Mouse (Mus musculus) layer of hippocampus, adult 8-10 months (tissue): ENCODE data around the gene Prcp. TPM values are rescaled to one million over a fixed set of nuclear protein-coding genes. Genes with fewer than 3 reads are reported as not detected.

Experiments
- DNase-seq, 2 experiments: peaks; one replicate each; pipeline ENCODE4 v3.0.0; 2022; ENCODE audit warnings: low spot score in 2 of 2
- total RNA-seq, 4 experiments: library from RNA; stranded (reverse); gene quantifications; 2 replicates each; pipeline ENCODE4 v1.2.4; 2022

Gene Prcp
- 10 to 100 TPM in 2 of 4 experiments, 1 to 10 TPM in 2; 6.1 to 13.1 (median 10.2) TPM for total RNA-seq

DNA sequence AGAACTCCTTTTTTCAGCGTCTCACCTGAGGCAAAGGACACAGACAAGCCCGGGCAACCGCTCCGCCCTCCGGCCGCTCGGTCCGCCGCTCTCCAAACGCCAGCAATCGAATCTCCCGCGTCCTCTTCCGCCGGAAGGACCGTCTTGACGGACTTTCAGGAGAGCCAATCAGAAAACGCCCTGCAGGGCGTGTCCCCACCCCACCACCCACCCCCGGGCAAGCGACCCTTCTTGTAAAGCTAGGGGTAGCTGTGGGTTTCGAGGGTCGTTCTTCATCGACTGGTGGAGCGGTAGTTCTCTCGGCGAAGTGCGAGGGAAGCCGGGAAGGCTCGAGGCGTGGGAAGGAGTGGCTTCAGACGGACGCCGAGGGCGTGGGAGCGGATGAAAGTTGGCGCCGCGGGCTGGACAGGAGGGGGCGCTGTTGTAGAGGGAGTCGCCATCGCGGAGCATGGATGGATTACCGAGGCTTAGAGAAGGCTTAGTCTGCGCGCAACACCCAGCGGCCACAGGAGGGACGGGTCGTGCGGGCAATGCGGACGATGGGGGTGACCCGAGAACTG lies at the start of gene Prcp, which contains the start of gene Ddias:
TSS of gene Prcp (plus strand) at position 355 of the 560 bp plus-strand sequence.
TSS of gene Ddias (minus strand) at position 132 of the 560 bp plus-strand sequence.
- DNase-seq: peak; percentile 85 to 89

GRCm38 (mm10) chr7:92826248-92826647 lies 48.0 kb upstream of the Prcp start:
- no peak for DNase-seq

DNA sequence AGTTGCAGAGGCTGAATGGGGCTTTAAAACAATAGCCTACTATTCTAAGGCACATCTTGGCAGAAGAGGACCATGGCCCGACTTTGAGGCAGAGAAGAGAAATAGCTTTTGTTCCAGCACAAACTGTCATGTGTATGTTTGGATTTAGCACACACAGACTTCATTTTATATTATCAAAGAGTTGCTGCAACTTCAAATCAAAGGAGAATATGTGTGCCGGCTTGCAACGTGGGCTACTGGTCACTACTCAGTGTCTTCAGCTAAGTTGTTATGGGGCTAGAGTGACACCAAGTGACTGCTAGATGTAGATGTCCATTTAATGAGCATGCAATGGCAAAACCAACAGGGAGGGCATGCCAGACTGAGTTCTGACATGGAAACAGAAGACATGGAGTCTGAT lies 46.3 kb upstream of the Prcp start:
- DNase-seq: peak; percentile 32 to 55

DNA sequence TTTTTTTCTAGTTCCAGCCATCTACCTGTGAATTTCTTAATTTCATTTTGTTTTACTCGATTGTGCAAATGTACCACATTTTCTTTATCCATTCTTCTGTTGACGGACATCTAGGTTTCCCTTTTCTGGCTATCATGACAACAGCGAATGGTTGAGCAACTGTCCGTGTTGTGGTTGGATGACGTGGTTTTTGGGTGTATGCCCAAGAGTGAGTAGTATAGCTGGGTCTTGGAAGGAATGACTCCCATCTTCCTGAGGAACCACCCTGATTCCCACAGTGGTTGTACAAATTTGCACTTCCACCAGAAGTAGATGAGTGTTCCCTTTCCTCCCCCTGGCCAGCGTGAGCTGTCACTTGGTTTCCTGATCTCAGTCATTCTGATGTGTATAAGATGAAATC lies 41.9 kb upstream of the Prcp start:
- no peak for DNase-seq

- DNase-seq: no peak
Observed at GRCm38 (mm10) chr7:92834391-92834790, 39.9 kb upstream of the Prcp start.

- no peak for DNase-seq
Observed at GRCm38 (mm10) chr7:92836447-92836846, 37.8 kb upstream of the Prcp start.

DNA sequence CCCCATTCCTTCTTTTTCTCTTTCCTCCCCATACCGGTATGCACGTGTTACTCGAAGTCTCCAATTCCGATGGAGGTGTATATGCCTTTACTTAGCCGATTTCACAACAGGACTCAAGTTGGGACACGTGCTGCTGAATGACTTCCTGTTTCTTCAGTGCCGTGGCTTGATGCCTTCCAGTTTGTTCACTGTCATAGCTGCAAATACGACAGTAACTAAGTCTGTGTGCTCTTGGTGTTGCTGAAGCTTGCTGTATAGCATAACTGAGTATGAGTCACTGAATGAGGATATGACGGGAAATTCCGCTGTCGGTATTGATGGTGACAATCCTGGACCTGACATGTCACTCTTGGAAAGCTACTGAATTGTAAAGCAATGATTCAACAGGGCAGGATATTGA lies 37.0 kb upstream of the Prcp start:
- DNase-seq: no peak

DNA sequence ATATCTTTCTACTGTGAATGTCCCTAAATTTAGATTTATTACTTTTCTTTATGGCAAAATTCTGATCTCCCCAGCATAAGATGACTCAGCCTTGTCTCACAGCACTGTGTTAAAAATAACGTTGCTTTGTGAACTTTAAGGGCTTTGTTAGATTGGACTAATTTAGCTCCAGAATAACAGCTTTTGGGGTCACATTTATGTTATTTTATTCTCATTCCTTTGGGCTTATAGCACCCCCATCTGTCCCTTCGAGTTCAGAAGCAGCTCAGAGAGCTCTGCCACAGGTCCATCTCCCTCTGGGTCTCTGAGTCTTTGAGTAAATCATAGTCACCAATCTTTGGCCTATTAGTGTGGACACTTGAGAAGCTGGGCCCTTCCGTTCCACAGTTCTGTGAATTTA lies 36.4 kb upstream of the Prcp start:
- DNase-seq: no peak

DNA sequence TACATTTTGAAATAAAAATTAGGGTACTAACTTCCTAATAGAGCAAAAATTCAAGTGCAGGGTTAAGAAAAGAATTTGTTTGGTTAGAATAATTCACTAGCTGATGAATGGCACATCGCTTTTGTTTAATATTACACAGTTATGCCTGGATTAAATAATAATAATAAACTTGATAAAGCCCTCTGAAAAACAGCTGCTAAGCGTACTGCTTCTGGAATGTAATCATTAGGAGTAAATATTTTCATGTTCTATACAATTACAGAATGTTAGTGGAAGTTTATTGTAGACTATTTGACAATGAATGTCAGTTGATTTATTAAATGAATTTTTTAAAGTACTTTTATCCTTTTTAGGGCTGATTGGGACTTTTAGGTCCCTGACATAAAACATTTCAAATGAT lies 32.0 kb upstream of the Prcp start:
- DNase-seq: no peak

GRCm38 (mm10) chr7:92848246-92848645 lies 26.0 kb upstream of the Prcp start:
- DNase-seq: no peak

- DNase-seq: no peak
Observed at GRCm38 (mm10) chr7:92866526-92866925, 7.7 kb upstream of the Prcp start.

GRCm38 (mm10) chr7:92870161-92870560 lies 4.1 kb upstream of the Prcp start:
- no peak for DNase-seq

DNA sequence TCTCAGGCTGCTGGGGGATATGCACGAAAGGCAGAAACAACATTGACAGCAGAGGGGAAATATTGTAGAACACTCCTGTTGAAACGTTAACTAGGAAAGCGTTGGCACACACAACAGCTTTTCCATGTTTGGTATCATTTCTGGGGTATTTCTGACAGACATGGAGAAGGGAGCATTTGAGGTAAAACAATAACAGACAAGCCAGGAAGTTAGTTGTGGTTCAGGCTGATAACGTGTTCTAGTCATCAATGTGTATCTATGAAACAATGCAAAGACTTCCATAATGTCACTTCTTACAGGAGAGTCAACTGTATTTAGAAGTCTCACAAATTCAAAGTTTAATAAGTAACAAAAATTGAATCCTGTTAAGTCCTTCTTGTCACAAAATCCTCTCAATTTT lies 2.7 kb upstream of the Prcp start:
- DNase-seq: no peak

DNA sequence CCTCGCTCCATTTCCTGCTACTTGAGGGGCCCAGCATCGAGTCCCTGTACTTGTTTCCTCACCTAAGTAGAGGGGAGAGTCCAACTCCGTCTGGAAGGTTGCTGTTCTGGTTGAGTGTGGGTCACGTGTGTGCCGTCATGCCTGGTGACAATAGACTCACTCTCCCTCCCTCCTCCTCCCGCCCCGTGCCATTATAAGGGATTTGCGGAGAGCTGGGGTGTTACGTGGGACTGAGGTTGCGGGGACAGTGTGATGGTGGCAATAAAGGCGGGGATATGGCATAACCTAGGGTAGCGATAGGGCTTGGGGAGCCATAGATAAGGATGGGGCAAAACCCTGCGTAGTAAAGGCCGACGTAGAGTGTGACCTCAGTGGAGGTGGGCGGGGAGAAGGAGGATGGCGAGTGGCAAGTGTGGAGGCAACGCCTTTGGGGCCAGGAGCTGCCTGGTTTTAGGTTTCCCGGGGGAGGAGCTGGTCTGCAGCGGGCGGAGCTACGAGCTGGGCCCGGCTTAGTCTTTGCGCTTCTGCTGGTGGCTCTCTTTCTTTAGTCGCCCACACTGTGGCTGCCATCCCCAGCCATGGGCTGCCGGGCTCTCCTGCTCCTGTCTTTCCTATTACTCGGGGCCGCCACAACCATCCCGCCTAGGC lies 615 bp downstream of the Prcp start:
- DNase-seq: peak; percentile 89

GRCm38 (mm10) chr7:92876066-92876465 lies 1.8 kb downstream of the Prcp start:
- no peak for DNase-seq

DNA sequence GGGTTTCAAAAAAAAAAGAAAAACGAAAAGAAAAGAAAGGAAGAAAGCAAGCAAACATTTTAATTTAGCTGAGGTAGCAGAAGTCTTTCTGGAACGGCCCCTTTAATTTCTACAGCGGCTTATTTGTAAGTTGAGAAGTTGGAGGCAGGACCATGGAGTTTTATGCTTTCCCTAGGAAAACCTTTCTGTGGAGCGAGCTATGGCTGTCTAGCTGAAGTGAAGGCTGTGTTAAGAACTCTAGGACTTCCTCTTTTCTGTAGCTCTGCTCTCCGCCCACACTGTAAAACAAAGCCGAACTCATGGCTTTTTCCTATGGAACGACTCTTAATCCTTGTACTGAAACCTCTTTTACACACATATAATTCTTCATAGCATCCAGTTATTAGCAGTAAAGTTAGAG lies 2.3 kb downstream of the Prcp start:
- DNase-seq: no peak

- no peak for DNase-seq
Observed at GRCm38 (mm10) chr7:92878575-92879285, 4.5 kb downstream of the Prcp start.

DNA sequence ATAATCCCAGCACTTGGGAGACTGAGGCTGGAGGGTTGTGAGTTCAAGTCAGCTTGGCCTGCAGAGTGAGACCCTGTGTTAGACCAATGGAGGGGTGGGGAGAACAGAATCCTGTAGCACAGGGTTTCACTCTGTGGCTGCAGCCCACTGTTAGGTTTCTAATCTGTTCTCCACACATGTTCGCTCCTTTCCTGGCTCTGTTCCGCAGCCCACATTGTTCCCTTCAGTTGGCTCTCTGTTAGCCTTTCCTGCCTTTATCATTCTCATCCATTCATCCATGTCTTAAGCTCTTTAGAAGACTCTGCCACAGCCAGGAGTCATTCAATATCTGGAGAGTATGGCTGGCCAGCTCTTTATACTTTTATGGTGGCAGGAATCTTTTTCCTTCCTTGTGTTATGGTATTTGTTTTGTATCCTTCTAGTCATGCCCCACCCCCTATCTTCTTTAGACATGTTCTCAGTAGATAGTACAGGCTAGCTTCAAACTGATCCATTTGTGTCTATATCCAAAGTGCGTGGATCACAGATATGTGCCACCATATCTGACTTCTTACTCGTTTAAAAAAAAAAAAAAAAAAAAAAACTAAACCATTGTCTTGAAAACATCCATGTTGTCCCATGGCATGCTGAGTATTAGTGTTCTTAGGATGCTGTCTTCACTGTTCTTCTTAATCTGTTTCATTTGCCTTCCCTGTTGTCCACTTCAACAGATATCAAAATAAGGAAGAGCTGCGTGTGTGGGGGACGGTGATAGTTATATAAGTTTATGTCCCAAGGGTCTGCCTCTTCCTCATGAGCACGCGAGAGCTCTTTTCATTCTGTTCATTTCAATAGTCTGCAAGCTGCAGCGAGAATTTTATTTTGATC lies 9.8 kb downstream of the Prcp start:
- no peak for DNase-seq

DNA sequence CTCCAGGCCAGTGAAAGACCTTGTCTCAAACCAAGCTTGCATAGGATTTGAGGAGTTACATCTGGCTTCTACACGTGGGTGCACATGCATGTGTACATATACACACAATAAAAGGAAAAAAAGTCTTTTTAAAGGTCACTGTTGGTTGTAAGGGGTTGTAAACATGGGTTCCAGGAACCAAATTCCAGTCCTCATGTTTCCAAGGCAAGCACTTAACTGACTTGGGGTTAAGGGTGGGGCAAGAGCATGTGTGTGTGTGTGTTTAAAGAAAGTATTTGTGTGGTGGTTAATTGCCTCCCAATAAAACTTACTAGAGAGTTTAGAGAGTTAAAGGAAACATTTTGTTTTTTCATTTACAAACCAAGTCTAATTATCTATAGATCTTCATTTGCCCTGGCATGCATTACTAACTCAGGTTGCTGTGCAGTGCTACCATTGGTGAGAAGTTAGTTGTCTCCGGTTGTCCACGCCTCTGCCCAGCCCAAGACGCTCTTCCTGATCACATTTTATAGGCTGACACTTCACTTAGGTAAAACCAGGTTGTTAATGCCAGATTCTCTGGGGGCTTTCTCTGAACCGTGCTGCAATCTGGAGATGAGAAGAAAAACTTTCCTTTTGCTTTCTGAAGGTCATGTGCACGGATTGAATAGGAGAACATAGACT lies 10.9 kb downstream of the Prcp start:
- no peak for DNase-seq

- DNase-seq: no peak
Observed at GRCm38 (mm10) chr7:92886801-92887200, 12.5 kb downstream of the Prcp start.

DNA sequence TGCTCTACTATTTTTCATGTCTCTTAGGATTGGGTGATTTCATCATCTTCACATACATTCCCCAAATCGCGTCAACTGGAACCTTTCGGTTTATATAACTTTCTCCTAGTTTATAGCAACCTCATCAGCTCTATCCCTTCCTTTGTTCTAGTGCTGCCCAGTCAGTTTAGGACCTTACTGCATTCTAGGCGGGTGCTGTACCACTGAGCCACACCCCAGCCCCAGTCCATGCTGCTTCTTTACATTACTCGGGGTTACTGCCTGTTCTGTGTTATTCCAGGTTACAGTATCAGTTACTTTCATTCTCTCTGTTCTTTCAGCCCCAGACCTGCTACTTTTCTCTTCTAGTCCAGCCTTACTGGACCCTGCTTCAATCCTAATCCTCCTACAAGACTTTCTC lies 13.0 kb downstream of the Prcp start:
- no peak for DNase-seq
